Mouse (Mus musculus) natural killer cell, adult 2 months (primary cell): ENCODE measurements around the gene Scrn1.

Experiments
- DNase-seq, 2 experiments: peaks; one replicate each; pipeline ENCODE4 v3.0.0; 2022; ENCODE audit warnings: low spot score in 2 of 2

Scrn1 gene

DNA sequence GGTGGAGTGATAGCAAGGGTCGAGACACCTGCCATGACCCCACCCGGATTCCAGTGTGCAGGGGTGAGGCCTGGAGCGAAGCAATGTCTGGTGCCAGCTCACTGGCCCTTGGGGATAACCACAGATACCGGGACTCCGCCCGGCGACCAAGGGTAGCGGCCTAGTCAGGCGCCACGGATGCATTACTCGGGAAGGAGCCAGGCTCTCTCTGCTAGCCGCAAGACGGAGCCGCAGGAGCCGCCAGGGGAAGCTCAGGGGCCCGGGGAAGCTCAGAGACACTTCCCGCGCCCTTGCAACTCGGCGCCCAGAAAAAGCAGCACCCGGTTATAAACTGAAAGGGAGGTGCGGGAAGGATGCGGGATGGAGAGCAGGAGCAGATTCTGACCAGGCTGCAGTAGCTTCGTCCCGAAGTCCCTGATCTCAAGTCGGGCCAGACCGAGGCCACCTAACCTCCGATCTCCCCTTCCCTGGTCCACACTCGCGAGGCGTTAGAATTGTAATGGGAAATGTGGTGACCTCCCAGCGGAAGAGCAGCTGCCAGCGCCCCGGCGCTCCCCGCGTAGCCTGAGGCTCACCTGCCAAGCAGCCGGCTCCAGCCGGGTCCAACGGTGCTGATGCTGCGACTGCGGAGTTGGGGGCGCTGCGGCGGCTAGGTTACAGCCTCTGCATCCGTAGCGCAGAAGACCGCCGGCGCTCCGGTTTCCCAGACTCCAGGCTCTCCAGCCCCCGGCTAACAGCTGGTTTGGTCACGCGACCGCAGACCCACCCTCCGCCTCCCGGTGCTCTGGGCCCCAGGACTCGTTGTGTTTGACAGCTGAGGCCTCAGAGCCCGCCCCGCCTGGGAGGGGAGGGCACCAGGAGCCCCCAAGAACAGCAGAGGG is at the start of gene Scrn1:
TSS of gene Scrn1 (minus strand) at position 825 of the 881 bp plus-strand sequence.
- peak in 1 of 2 experiments; percentile 5 for DNase-seq

DNA sequence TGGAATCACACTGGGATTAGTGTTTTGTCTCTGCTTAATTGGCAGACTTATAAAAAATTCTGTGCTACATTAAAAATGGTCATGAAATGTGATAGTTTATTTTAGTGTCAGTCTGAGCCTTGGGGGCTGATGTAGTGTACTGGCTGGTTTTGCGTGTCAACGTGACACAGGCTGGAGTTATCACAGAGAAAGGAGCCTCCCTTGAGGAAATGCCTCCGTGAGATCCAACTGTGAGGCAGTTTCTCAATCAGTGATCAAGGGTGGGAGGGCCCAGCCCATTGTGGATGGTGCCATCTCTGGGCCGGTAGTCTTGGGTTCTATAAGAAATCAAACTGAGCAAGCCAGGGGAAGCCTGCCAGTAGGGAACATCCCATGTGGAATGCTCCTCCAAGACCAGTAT is 40.0 kb upstream of the Scrn1 start:
- DNase-seq = no peak

DNA sequence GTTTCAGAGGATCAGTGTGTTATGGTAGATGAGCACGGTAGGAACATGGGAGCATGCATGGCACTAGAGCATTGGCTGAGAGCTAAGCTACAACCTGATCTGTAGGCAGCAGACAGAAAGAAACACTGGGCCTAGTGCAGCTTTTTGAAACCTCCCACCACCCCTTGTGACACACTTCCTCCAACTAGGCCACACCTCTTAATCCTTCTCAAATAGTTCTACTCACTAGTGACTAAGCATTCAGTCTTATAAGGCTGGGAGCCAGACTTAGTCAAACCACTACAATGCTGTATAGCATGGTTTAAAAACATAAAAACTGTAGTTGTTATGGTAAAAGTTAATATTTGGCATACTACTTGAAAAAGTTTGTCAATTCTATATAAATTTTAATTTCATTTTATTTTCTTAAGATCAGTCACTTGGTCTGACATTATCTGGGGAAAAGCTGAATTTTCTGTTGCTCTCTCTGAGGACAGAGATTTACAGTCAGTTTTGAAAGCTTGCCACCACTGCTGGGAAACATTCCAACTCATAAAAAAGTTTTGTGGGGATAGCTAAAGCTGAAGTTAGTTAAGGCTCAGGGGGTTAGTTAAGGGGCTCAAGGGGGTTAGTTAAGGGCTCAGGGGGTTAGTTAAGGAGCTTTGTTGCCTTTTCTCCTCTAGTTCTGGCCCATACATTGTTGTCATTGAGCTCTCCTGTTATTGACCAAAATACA is 37.9 kb upstream of the Scrn1 start:
- no peak for DNase-seq

DNA sequence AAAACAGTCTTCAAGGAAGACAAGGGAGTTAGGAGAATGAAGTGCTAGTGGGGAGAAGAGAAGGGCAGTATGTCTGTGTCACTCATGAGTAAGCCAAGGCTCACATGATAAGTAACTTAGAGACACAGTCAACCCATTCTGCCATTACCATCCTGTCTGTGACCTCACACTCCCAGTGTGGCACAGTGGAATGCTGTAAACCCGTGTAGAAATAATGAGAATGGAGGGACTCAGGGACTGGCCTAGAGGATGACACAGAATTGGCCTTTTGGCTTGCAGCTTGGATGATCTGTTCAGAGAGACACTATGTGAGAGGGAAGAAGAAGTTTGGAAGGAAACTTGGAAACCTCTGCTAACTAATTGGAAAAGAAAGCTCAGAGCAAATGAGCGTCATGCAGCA is 36.6 kb upstream of the Scrn1 start:
- DNase-seq = no peak

DNA sequence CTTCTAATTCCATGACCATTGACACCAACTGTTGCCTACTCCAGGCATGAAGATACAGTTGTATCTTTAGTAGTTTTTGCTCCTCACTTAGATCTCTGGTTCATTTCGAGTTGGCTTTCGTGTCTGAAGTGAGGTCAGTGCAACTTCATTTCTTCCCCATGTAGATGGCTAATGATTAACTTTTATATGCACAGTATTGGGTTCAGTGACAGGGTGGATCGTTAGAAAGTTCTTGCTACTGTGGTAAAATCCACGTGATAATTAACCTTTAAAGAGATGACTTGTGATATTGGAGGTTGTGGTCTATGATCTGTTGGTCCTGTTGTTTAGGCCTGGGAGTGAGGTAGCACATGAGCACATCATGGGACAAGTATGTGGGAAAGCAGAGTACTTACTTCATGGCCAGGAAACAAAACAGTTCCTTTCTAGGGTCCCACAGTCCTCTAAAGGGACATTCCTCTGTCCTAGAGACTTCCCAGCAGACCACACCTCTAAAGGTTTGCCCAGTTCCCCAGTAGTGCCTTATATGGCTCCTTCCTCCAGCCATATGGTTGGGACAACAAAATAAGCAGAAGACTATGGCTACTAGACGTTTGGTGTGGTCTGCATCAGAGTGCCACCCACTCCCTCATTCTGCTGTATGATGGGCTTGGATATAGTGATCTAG is 34.5 kb upstream of the Scrn1 start:
- no peak for DNase-seq

DNA sequence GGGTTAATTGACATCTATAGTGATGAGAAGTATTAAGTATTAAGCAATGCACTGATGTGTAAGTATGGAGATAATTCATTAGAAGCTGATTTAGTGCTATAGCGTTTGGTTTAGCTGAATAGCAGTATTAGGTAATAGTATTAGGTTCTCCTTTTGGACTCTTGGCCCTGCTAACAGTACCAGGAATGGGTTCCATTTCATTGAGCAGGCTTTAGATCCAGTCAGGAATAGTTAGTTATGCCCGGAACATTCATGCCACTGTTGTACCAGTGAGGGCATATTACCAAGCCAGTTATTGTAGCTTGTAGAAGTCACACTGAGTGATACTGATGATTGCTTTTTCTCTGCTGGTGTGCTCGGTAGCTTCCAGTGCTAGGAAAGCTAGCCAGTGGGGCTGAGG is 31.4 kb upstream of the Scrn1 start:
- no peak for DNase-seq

DNA sequence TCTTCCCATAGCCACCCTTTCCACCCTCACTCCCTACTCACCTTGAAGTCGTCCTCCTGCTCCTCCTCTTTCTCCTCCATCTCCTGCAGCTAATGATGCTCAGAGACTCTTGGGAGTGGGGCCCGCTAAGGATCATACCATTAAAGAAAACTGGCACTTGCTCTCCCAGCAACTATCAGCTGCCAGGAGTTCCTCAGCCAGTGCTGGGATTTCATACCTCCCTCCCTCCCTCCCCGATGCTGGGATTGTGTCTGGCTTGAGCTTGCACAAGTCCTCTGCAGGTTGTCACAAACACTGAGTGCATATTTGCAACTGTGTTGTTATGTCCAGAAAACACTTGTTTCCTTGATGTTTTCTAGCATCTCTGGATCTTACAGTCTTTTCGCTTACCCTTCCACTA is 30.9 kb upstream of the Scrn1 start, which contains the start of gene Fkbp14:
TSS of gene Fkbp14 (minus strand) at position 101 of the 400 bp plus-strand sequence.
- no peak for DNase-seq

DNA sequence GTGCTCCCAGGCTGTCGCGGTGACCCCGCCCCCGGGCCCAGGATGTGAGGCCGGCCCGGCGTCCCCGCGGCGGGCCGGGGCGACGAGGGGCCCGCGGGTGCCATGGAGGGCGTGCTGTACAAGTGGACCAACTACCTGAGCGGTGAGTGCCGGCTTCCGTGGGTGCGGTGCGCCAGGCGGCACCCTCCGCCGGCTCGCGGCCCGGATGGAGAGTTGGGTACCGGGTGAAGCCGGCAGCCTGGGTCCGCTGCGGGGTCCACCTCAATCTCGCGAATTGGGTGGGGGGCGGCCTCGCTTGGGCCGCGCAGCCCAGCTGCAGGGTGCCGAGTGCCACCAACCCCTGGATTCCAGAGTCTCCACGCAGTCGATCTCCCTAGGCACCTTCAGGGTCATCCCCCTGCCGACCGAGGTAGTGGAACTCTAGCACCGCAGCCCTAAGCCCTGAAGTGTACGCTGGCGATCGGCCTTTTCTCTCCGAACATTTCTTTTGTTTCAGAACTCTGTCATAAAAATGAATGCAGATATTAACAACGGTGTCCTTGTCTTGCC is 29.1 kb upstream of the Scrn1 start:
- no peak for DNase-seq

DNA sequence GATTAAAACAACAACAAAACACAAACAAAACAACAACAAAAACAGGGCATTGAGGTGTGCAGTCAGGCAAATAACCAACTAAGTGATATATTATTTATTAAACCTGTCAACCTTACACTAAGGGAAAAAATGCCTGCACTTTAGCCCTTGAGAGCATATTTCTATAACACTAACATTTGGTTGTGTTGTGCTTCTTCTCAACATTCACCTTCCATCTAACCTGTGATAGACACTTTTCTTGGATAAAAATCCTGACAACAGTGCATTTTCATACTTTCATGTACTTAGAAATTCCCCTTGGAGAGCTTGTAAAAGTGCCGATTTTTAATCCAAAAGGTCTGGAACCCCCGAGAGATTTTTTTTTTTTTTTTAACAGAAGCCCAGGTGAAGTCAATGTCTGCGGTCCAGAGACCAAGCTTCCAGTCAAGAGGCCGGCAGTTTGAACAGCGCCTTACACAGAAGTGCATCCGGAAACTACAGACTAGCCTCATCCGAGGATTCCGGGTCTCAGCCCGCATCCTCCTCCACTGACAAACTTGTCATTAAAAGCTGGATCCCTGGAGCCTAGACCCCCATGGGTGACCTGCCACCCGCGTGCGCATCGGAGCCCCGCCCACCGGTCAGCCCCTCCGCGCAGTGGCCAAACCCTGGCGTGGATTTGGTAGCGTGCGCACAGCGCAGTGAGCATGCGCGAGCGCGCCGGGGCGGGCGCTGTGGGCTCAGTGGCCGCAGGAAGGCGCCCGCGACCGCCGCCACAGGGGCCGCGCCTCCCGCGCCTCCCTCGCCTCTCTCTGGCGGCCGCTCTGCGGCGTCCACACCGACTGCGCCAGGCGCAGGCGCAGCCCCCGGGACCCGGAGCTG is 28.4 kb upstream of the Scrn1 start, which contains the start of gene Plekha8:
TSS of gene Plekha8 (plus strand) at position 643 of the 861 bp plus-strand sequence.
- DNase-seq = peak; percentile 81 to 85

DNA sequence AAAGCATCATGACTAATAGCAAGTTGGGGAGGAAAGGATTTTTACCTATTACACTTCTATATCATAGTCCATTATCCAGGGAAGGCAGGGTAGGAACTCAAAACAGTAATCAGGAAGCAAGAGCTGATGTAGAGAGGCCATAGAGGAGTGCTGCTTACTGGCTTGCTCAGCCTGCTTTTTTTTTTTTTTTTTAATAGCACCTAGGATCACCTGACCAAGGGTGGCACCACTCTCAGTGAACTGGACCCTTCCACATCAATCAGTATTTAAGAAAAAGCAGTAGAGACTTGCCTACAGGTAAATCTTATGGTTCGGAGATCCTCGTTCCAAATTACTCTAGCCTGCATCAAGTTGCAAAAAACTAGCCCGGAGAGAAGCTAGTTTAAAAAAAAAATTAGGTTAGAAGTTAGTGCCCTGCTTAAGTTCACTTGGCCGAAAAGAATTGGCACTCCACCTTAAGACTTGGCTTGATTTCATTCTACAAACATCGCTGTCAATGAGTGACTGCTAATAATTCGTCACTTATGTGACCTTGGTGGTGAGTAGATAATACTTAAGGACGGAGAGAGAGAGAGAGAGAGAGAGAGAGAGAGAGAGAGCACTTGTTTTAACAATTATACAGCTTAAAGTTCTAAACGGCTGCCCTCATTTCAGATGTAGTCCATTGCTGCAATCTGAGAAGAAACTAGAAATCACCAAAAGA is 27.6 kb upstream of the Scrn1 start:
- DNase-seq = no peak

DNA sequence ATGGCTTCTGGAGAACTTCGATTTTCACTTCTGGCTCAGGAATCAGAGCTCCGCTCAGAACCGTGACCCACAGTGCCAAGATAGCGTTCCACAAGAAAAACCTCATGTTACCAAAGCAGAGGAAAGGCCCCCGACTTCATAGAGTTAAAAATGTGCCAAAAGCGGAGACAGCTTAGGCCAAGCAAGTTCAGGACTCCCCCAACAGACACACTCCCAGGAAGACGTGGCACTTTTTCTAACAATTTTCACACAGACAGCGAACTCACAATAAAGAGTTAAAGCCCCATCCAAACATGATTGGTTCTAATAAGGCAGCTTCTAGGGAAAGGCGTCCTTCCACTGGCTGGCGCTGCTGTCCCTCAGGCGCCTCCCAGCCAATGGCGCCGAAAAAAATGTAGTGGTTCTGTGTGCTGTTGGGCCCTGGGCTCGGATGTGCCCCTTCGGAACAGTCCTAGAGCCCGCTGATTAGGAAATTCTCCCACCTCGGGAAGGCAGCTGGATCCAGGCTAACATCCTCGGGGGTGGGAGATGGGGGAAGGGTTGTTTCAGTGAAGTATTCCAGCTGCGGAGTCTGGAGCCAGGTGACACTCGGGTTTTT is 26.7 kb upstream of the Scrn1 start:
- peak; percentile 77 to 81 for DNase-seq

DNA sequence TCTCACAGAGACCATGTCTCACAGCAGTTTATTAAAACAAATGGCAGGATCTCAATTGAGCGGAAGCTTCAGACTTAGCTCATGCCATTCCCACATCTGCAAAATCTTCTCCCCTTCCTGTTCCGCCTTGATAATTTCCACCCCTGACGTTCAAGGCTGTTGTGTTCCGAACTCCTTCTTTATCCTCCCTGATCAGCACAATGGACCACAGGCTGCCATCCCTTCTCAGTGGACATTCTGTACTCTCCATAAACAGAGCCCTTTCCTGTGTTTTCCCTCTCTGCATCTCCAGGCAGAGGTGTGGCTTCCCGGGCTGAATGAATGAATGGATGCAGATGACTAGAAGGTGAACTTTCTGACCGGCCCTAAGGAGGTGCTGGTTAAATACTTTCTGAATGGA is 25.5 kb upstream of the Scrn1 start:
- no peak for DNase-seq

DNA sequence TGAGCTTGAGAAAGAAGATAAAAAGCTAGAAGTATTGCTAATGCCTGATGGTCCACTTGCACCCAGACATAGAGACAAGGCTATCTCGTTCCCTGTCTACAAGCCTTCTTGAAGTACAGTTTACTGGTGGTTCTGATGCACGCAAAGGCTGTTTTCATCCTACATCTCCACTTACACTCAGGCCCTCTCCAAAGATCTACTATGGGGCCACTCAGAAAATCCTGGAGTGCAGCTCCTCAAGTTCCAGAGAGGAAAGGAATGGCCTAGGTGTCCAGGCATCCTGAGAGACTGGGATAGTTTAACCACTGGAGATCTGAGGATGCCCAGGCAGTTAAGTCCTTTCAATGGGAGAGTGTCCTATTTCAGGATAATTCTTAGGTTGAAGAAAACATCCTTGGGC is 24.4 kb upstream of the Scrn1 start:
- no peak for DNase-seq

DNA sequence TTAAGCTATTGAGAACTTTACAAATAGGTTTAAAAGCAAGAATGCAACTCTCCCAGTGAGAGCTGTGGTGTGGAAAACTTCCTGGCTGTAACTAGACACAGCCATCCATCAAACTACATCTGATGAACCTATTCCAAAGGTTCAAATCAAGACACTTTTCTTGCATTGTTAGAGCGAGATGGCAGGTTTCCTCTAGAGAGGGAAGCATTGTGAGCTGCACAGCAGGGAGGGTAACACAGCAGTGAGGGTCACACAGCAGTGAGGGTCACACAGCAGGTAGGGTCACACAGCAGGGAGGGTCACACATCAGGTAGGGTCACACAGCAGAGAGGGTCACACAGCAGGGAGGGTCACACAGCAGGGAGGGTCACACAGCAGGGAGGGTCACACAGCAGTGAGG is 21.9 kb upstream of the Scrn1 start:
- no peak for DNase-seq

DNA sequence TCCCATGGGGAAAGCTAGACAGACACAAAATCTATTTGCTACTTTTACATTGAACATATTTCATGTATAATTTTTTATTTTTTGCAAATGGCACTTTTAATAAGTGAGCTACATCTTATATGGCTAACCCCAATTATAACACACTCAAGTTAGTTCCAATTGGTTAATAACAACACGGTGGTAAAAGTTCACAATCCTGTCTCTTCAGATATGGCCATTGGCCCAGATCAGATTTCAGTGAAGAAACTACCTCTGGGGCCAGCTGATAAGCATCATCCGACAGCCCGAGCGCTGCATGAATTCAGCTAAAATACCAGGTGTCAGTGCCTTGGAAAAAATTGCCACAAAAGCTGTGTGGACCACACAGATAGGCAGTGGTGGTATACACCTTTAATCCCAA is 21.4 kb upstream of the Scrn1 start:
- DNase-seq = no peak

DNA sequence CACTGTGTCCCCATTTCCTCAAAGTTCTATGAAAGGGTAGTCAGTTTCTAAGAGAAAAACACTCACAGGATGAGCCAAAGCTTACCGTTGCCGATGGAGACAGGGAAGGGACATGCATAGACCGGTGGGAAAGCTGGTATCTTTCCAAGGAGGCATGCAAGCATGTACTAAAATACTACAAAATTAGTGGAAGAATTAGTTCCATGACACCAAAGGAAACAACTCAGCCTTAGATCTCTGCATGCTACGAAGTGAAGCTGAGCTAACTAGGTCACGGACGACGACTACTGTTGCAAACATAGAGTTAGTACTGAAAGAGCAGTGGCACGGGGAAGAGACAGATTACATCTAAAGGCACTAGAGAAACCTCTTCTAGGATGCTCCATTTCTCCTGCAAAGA is 20.6 kb upstream of the Scrn1 start:
- DNase-seq = no peak

DNA sequence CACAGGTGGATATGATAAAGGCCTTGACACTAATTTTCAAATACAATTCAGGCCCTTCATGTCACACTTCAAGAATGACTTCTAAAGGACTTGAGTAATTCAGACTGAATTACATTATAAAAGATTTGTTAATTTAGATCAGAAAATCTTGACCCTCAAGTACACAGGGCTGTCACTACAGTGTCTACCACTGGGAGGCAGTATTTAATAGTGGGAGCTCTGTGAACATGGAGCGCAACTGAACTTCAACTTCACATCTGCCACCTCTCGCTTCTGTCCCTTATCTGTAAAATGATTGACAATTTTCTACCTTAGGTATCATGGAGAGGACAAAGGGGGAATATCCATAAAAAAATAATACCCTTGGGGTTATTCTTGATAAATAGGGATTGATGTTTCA is 19.9 kb upstream of the Scrn1 start:
- peak; percentile 22 to 43 for DNase-seq

DNA sequence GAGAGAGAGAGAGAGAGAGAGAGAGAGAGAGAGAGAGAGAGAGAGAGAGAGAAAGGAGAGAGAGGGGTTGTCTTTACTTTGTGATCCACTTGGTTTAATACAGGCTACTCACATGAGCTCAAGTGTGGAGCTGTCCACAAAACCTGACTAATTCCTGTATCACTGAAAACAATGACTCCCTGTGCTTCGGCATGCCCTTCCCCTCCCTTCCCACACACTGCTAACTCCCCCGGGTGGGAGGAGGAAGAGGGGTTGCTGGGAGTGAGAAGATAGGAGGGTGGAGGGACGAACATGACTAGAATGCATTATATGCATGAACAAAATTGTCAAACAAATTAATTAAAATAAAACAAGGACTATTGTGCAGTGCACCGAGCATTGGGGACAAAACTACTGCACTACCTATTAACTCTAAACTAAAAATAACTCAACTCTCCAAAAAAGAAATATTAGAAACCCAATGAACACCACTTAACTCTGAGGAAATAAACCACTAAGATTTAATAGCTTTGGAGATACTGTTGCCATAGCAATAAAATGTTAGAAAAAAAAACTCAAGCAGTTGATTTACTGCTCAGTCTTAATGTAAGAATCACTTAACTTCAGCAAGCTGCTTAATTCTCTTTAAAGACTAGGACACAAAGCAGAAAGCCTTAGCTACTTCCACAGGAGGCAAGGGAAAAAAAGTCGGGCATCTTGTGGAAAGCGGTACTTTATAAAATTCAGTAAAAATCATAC is 7.1 kb upstream of the Scrn1 start:
- DNase-seq = no peak

DNA sequence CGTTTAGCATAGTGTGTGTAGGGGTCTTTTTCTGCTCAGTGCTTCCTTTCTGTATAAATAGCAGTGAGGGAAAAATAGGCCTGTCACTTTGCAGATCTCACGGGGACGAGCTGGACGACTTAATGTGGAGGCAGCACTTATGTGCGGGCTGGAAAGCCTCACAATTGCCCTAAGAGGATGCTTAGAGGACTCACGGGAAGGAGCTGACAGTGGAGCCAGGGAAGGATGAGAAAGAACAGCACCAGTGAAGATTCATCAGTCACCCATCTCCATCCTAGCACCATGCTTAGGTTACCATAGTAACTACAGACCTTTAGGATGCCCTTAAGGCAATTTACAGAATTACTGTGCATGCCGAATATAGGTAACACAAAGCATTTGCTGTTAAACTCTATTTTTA is 3.5 kb upstream of the Scrn1 start:
- no peak for DNase-seq
